Mouse (Mus musculus): Measurements from ENCODE around the gene Abca14. TPM values are rescaled to one million over a fixed set of nuclear protein-coding genes. Genes with fewer than 3 reads are reported as not detected.

The Abca14 gene
- polyA plus RNA-seq, 1 experiment from 2014 or later, result not detected

Other genes with a start within 250 kb of the Abca14 start
- 0.18 TPM in 1 of 2 replicates, not detected in the other for gene Dnah3, start 108.7 kb upstream of the Abca14 start, polyA plus RNA-seq (2014; fragmentation: Nextera tagmentation; extraction: Ambion mirVana)
- gene Tmem159, start 101.6 kb upstream of the Abca14 start, polyA plus RNA-seq (2014; fragmentation: Nextera tagmentation; extraction: Ambion mirVana), result 16.6 and 20.5 TPM in 2 replicates
- gene Zp2, start 58.7 kb upstream of the Abca14 start, polyA plus RNA-seq (2014; fragmentation: Nextera tagmentation; extraction: Ambion mirVana), result not detected in 2 replicates
- not detected in 2 replicates for gene Anks4b, start 30.1 kb upstream of the Abca14 start, polyA plus RNA-seq (2014; fragmentation: Nextera tagmentation; extraction: Ambion mirVana)
- gene Crym, start 1.9 kb upstream of the Abca14 start, polyA plus RNA-seq (2014; fragmentation: Nextera tagmentation; extraction: Ambion mirVana), result 7.5 and 8.8 TPM in 2 replicates
- not detected in 2 replicates for gene Abca15, start 124.7 kb downstream of the Abca14 start, polyA plus RNA-seq (2014; fragmentation: Nextera tagmentation; extraction: Ambion mirVana)
- not detected in 2 replicates for gene Abca16, start 205.7 kb downstream of the Abca14 start, polyA plus RNA-seq (2014; fragmentation: Nextera tagmentation; extraction: Ambion mirVana)

Data from neural tube, embryonic 11.5 days (tissue).